Mouse (Mus musculus) limb, embryonic 15.5 days (tissue): ENCODE data around the gene Cnot3. TPM values are rescaled to one million over a fixed set of nuclear protein-coding genes. Genes with fewer than 3 reads are reported as not detected.
A peak's percentile ranks its signal among the peaks of the same experiment; 100 is the strongest.

Source experiments
- ATAC-seq: fragments of 200-750 bp; cut with Nextera tagmentation; 2 replicates; pipeline ENCODE4 v1.8.0; 2017; ENCODE audit warnings: low read depth, moderate TSS enrichment; ENCODE audit not compliant: insufficient number of reproducible peaks, low FRiP score, low TSS enrichment
- H3K27ac ChIP-seq: fragments of 300-500 bp; sonication (generic); 2 replicates; pipeline ENCODE4 v1.5.1; 2015; ENCODE audit warnings: moderate library complexity, mild to moderate bottlenecking, inconsistent platforms
- H3K27me3 ChIP-seq: fragments of 300-500 bp; sonication (generic); 2 replicates; pipeline ENCODE4 v1.6.1; 2015; ENCODE audit warnings: inconsistent platforms
- H3K36me3 ChIP-seq: fragments of 300-500 bp; sonication (generic); 2 replicates; pipeline ENCODE4 v1.6.1; 2015; ENCODE audit warnings: inconsistent platforms
- H3K4me1 ChIP-seq: fragments of 300-500 bp; sonication (generic); 2 replicates; pipeline ENCODE4 v1.6.1; 2015; ENCODE audit warnings: inconsistent platforms
- H3K4me2 ChIP-seq: fragments of 300-500 bp; sonication (generic); 2 replicates; pipeline ENCODE4 v1.6.1; 2015; ENCODE audit warnings: mild to moderate bottlenecking, inconsistent platforms
- H3K4me3 ChIP-seq: fragments of 300-500 bp; sonication (generic); 2 replicates; pipeline ENCODE4 v1.5.1; 2015; ENCODE audit warnings: mild to moderate bottlenecking, inconsistent platforms
- H3K9ac ChIP-seq: fragments of 300-500 bp; sonication (generic); 2 replicates; pipeline ENCODE4 v1.6.1; 2015; ENCODE audit warnings: inconsistent platforms
- H3K9me3 ChIP-seq: fragments of 300-500 bp; sonication (generic); 2 replicates; pipeline ENCODE4 v1.6.1; 2016; ENCODE audit warnings: inconsistent platforms
- WGBS: fragments of 180-500 bp; shearing (Covaris S2); methylation state at CpG from one replicate; pipeline ENCODE4 v1.1.7; 2015; 5-methylcytosine and 5-hydroxymethylcytosine counted together
- polyA plus RNA-seq: library from polyadenylated mRNA; unstranded; fragments of >200 nt; fragmentation: Nextera tagmentation; extraction: Ambion mirVana; gene quantifications from 2 replicates; pipeline ENCODE4 v1.2.1, GENCODE M21; 2015

Gene Cnot3
- polyA plus RNA-seq, 1 experiment from 2014 or later, result 48.3 TPM

DNA sequence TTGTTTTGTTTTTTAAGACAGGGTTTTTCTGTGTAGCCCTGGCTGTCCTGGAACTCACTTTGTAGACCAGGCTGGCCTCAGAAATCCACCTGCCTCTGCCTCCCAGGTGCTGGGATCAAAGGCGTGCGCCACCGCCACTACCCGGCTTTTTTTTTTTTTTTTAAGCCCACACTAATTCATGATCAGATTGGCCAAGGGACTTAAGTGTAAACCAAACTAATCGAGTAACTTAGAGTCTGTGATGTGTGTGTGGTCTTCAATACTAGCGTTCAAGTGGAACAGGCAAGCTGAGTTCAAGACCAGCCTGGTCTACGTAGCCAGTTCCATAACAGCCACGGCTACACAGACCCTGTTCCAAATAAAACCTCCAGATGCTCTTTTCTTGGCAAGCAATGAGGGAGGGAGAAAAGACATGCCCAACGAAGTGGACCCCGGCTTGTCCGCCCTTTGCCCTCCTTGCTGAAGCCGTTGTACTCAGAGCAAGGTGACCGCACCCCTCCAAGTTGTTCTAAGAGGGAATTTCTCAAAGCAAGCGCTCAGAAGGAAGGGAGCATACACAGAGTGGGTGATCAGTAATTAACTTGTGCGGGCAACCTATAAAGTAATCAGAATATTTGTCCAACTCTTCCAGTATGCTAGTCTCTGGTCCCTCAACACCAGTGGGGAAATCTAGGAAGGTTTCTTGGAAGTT lies 19.6 kb downstream of the Cnot3 start:
- Histone ChIP-seq H3K27me3 (no peaks in the 10 kb centered on the region), H3K9ac (peak overlapping the region; percentile 87), H3K27ac (peak overlapping the region; percentile 94), H3K36me3 (peaks cover 34% of the 10 kb centered on the region), H3K4me3 (peak overlapping the region; percentile 73), H3K9me3 (no peaks in the 10 kb centered on the region), H3K4me1 (peaks cover 28% of the 10 kb centered on the region), H3K4me2 (peak overlapping the region; percentile 76)
- ATAC-seq, result no peak
- WGBS, result 30% methylated on average over 15 of the region's 15 CpGs

DNA sequence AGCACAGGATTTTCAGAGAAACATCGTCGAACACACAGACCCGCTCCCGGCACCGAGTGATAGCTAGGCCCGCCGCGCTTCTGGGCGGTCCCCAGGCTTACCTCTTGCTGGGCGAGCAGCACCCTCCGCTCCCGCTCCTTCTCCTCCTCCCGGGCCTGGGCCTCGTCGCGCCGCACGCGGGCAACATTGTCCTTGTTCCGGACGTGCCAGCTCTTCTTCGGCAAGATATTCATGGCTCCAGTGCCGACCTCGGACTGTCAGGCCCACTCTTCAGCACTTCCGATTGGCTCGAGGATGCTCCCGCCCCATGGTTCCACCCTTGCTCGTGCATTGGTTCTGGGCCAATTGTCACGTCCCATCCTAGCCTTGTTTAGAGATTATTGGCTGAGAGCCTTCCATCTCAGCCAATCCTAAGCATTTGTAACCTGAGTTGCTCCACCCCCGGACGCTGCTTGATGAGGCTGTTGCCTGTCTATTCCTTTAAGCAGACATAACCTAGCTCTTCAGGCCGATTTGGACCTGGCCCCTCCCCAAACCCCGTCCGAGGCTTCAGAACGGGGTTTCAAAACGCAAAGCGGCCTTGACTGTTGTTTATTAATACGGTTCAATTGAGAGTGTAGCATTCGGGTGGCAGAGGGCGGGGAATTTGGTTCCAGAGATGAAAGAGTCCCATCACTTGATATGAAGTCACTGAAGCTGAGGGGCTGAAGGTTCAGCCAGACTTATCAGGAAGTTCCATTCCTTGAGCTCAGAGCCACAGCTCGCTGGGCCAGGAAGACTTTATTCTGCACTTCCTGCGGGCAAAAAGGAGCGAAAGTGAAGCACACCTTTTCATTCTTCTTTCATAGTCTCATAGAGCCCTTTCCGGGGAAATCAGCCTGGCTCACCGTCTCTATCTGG lies 20.4 kb downstream of the Cnot3 start, which contains the start of gene Leng1:
Gene Leng1 (minus strand): TSS at position 626 of the 900 bp plus-strand sequence.
- Histone ChIP-seq H3K4me1 (peaks cover 28% of the 10 kb centered on the region), H3K9me3 (no peaks in the 10 kb centered on the region), H3K36me3 (peaks cover 26% of the 10 kb centered on the region), H3K9ac (peak within 1 kb of the TSS; percentile 87), H3K27me3 (no peaks in the 10 kb centered on the region), H3K27ac (peak within 1 kb of the TSS; percentile 94), H3K4me2 (peak within 1 kb of the TSS; percentile 76), H3K4me3 (peak within 1 kb of the TSS; percentile 73)
- 3% methylated on average over 45 of the region's 45 CpGs for WGBS
- peak; percentile 97 for ATAC-seq

DNA sequence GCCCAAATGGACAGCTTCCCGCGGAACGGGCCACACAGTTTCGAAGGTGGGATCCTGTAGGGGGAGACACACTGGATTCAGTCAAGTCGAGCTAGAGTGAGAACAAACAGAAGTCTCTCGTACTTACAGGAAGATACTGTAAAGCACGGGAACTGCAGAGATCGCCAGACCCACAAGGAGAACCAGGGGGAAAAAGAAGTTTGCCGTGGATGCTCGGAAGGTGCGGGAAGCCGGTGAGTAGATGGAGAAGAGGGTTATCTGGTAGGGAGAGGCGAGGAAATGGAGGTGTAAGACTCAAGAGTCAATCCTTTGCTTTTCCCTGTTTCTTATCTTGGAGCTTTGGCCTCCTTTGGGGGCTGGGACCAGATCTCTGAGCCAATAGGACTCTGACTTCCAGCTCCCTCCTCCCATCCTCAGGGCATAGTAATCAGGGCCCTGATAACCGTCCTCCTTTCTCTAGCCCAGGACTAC lies 21.9 kb downstream of the Cnot3 start:
- Histone ChIP-seq H3K4me3 (no peak overlapping the region), H3K4me2 (0 out of 2 replicates have a peak overlapping the region, but pooled peaks have one; percentile 10), H3K9me3 (no peaks in the 10 kb centered on the region)

DNA sequence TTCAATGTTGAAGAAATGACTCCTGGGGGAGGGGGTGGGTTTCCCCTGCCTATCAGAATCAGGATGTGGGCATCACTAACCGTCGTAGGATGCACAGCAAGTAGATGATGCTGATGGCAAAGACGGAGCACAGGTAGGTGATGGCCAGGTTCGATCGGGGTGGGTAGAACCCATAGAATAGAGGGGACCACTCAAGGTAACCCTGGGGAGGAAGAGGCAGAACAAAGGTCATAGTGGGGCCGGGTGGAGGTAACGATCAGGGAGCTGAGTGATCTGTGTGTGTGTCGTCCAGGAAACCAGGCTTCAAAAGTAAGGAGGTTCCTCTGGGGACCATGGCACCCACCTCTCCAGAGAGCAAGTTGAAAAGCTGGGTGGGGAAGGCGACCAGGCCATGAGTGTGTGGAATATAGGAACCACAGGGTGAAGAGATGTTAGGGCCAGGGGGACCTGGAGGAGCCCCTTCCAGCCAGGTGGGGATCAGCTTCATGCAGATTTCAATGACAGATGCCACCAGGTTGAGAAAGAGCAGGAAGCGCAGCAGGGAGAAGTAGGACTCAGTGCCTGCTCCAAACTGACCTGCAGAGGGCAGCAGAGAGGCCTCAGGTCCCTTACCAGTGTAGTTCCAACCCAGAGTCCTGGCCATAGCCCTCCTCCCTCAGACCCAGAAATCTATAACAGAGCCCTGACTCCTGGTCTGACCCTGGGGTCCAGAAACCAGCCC lies 29.6 kb downstream of the Cnot3 start:
- ATAC-seq, result peak; percentile 66; the same call in 1 of the 2 replicates
- H3K9me3 ChIP-seq, result no peaks in the 10 kb centered on the region
- no peak overlapping the region for H3K9ac ChIP-seq
- H3K27me3 ChIP-seq, result no peaks in the 10 kb centered on the region
- no peaks in the 10 kb centered on the region for H3K4me1 ChIP-seq
- no peak overlapping the region for H3K4me2 ChIP-seq
- no peak overlapping the region for H3K4me3 ChIP-seq
- H3K36me3 ChIP-seq, result peaks cover 9% of the 10 kb centered on the region
- no peak overlapping the region for H3K27ac ChIP-seq
- 72% methylated on average over 10 of the region's 10 CpGs for WGBS

More for the DNA sequence above, 21.9 kb downstream of the Cnot3 start:
- no peak for ATAC-seq
- H3K9ac ChIP-seq, result no peak overlapping the region
- H3K27ac ChIP-seq, result no peak overlapping the region
- WGBS, result 21% methylated on average over 14 of the region's 14 CpGs
- H3K36me3 ChIP-seq, result peaks cover 13% of the 10 kb centered on the region
- peaks cover 28% of the 10 kb centered on the region for H3K4me1 ChIP-seq
- H3K27me3 ChIP-seq, result no peaks in the 10 kb centered on the region

DNA sequence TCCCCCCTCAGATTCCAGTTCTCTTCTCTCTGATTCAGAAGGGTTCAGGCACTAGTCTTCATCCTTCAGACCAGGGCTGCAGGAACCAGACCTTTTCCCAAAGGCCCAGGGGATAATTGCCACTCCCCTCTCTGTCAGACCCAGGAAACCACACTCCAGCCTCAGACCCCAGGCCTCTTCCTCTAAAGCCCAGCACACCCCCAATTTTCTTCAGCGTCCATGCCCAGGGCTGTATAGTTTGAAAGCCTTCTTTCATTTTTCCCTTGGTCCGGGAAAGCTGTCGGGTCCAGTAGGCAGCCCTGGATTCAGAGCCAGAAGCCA lies 30.1 kb downstream of the Cnot3 start:
- ATAC-seq, result no peak
- no peaks in the 10 kb centered on the region for H3K9me3 ChIP-seq
- H3K27me3 ChIP-seq, result no peaks in the 10 kb centered on the region
- no peaks in the 10 kb centered on the region for H3K4me1 ChIP-seq
- H3K36me3 ChIP-seq, result peaks cover 11% of the 10 kb centered on the region
- no peak overlapping the region for H3K9ac ChIP-seq
- H3K4me3 ChIP-seq, result no peak overlapping the region
- H3K27ac ChIP-seq, result no peak overlapping the region
- WGBS, result 77% methylated on average over 3 of the region's 3 CpGs
- H3K4me2 ChIP-seq, result no peak overlapping the region

DNA sequence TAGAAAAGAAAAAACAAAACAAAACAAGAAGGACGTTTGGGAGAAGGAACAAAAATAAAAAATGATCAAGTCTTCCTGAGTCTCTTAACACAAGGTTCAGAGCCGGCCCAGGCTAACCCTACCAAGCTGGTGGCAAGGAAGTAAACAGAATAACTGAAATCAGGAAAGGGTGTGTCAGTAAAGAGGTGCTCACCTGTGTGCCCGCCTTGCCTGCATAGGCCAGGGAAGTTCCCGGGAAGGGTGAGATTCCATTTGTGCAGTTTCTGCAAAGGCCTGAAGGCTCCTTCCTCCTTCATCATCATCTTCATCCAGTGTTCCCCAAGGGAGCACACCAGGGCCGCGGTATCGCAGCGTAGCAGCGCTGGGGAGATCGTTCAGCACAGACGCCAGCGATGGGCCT lies 31.3 kb downstream of the Cnot3 start:
- WGBS, result 86% methylated on average over 12 of the region's 12 CpGs
- peaks cover 17% of the 10 kb centered on the region for H3K36me3 ChIP-seq
- H3K27me3 ChIP-seq, result no peaks in the 10 kb centered on the region
- no peaks in the 10 kb centered on the region for H3K4me1 ChIP-seq
- no peak overlapping the region for H3K4me3 ChIP-seq
- no peak overlapping the region for H3K4me2 ChIP-seq
- no peak for ATAC-seq
- no peak overlapping the region for H3K27ac ChIP-seq
- no peaks in the 10 kb centered on the region for H3K9me3 ChIP-seq
- no peak overlapping the region for H3K9ac ChIP-seq

DNA sequence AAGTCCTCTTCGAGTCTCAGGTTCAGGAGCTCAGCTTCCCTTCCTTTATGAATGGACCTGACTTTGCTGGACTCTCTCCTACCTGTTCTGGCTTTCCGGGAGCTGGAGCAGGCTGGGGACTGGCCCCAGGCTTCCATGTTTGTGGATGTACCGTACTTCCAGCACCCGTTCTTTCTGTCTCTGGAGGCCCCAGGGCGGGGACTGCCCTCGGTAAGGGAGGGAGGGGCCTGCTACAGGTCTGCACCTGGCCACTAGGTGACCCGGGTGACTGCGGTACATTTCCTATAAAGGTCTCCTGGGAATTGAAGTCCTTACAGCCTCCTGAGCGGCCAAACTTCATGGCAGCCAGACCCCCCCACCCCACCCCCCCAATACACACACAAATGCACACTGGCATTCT lies 32.3 kb downstream of the Cnot3 start, which contains the start of gene Tmc4:
Gene Tmc4 (minus strand): TSS at position 212 of the 400 bp plus-strand sequence.
- no peaks in the 10 kb centered on the region for H3K27me3 ChIP-seq
- H3K9ac ChIP-seq, result no peak within 1 kb of the TSS
- no peak within 1 kb of the TSS for H3K4me2 ChIP-seq
- no peak within 1 kb of the TSS for H3K27ac ChIP-seq
- H3K9me3 ChIP-seq, result no peaks in the 10 kb centered on the region
- H3K4me1 ChIP-seq, result no peaks in the 10 kb centered on the region
- WGBS, result 44% methylated on average over 9 of the region's 9 CpGs
- no peak within 1 kb of the TSS for H3K4me3 ChIP-seq
- ATAC-seq, result no peak
- peaks cover 21% of the 10 kb centered on the region for H3K36me3 ChIP-seq

DNA sequence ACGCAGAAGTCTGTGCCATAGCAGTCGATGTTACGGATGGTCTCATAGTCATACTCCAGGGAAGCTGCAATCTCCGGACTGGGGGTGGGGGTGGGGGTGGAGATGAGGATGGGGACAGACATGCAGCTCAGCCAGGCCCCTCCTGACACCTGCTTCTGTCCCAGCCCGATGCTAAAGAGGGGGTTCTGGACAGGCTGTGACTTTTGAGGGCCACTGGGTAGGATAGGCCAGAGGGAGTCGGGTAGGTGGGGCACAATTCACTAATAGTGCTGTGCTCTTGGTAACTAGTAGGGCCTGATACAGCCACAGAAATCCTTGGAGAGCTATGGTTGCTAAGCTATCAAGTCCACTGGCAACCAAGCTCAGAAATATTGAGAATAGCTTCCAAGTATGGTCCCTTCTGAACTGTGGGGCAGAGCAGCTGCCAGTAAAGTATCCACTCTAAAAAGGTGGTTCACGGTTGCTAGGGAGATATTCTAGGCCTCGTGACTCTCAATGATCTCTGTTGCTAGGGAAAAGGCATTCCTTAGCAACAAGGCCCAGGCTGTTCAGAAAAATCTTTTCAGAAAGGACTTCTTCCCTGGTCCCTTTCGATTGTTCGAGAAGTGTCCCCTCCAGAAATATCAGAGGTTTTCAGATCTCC lies 39.0 kb downstream of the Cnot3 start:
- Histone ChIP-seq H3K4me3 (no peak overlapping the region), H3K27me3 (no peaks in the 10 kb centered on the region), H3K4me2 (no peak overlapping the region), H3K27ac (no peak overlapping the region), H3K4me1 (no peaks in the 10 kb centered on the region), H3K9ac (no peak overlapping the region), H3K9me3 (no peaks in the 10 kb centered on the region), H3K36me3 (peaks cover 62% of the 10 kb centered on the region)
- ATAC-seq, result no peak
- WGBS, result 87% methylated on average over 10 of the region's 10 CpGs

DNA sequence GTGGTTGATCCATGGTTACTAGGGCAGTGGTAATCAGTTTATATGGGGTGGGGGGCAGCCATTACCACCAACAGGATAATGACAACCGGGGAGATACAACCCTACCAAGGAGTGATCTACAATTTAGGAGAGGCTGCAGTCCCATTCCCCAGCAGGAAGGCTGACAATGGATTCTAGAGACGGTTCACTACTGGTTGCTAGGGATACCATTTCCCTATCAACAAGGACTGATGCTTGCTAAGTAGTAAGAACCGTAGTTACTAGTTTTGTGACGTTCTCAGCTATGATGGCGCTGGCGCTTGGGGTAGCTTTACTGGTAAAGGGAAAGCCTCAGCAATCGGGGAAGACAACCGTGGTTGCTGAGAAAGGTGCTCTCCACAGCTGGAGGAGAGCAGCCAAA lies 39.6 kb downstream of the Cnot3 start:
- no peak overlapping the region for H3K9ac ChIP-seq
- H3K4me3 ChIP-seq, result no peak overlapping the region
- ATAC-seq, result no peak
- no peaks in the 10 kb centered on the region for H3K27me3 ChIP-seq
- WGBS, result 93% methylated on average over 8 of the region's 8 CpGs
- no peak overlapping the region for H3K4me2 ChIP-seq
- H3K36me3 ChIP-seq, result peaks cover 64% of the 10 kb centered on the region
- H3K4me1 ChIP-seq, result no peaks in the 10 kb centered on the region
- H3K27ac ChIP-seq, result no peak overlapping the region
- no peaks in the 10 kb centered on the region for H3K9me3 ChIP-seq

DNA sequence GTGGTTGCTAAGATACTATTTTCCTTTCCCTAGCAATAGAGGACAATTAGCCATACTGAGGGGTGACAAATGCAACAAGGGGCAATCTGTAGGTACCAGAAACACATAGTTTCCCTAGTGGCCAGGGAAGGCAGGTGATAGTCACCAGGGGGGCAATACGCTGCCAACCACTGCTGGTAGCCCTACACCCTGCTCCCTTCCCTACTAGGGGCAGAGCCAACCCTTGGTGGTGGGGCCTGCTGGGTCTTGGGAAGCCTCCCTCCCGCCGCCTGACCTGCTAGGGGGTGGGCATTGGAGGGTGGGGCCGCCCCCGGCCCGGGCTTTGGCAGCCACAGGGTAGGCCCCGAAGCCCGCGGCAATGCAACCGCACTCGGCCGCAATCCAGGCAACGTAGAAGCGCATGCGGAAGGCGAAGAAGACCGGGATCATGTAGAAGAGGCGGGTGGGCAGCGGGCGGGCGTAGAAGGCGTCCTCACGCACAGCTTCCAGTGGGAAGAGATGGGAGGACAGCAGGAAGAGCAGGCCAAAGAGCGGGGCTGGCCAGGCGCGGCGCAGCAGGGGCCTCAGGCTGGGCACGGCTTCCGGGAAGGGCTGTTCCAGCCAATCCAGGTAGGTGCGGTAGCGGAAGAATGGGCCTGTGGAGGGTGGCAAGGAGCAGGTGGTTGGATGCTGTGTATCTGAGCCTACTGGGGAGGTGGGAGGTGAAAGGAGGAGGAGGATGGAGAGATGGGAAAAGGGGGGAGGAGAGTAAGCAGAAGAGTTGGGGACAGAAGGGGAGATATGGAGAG lies 40.5 kb downstream of the Cnot3 start:
- WGBS, result 86% methylated on average over 31 of the region's 31 CpGs
- Histone ChIP-seq H3K27me3 (no peaks in the 10 kb centered on the region), H3K27ac (no peak overlapping the region), H3K4me3 (no peak overlapping the region), H3K4me2 (no peak overlapping the region), H3K4me1 (no peaks in the 10 kb centered on the region), H3K36me3 (peaks cover 60% of the 10 kb centered on the region), H3K9ac (no peak overlapping the region), H3K9me3 (no peaks in the 10 kb centered on the region)
- no peak for ATAC-seq

DNA sequence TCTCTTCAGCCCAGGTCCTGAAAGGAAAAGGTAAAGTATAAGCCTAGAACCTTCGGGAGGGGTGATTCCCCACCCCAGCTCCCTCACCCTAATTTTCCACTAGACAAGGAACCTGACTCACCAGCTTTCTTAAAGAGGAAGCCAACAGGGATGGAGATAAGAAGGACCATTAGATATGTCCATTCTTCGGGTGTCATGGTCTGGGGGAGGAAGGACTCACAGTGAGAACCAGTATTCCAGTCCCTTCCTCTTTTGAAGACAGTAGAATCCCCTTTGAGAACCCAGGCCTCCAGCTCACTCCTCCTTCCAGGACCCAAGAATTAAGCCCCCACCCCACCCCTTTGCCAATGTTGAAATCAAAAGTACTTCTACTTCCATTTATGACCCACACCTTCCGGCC lies 46.9 kb downstream of the Cnot3 start:
- H3K36me3 ChIP-seq, result peaks cover 31% of the 10 kb centered on the region
- H3K9me3 ChIP-seq, result no peaks in the 10 kb centered on the region
- peak overlapping the region; percentile 84 for H3K4me2 ChIP-seq
- peaks cover 21% of the 10 kb centered on the region for H3K4me1 ChIP-seq
- peak overlapping the region; percentile 80 for H3K9ac ChIP-seq
- WGBS, result 22% methylated on average over 3 of the region's 3 CpGs
- peak overlapping the region; percentile 68 for H3K4me3 ChIP-seq
- H3K27ac ChIP-seq, result peak overlapping the region; percentile 99; the same call in 1 of the 2 replicates
- ATAC-seq, result no peak
- H3K27me3 ChIP-seq, result no peaks in the 10 kb centered on the region
